Mouse (Mus musculus) ovary, postnatal 36 days (tissue): ENCODE results near the gene Ptprs.
A peak's percentile ranks its signal among the peaks of the same experiment; 100 is the strongest.

Source experiments
- DNase-seq: peaks from one replicate; pipeline ENCODE4 v3.0.0; 2022; ENCODE audit warnings: low spot score, mixed read lengths

Gene Ptprs

DNA sequence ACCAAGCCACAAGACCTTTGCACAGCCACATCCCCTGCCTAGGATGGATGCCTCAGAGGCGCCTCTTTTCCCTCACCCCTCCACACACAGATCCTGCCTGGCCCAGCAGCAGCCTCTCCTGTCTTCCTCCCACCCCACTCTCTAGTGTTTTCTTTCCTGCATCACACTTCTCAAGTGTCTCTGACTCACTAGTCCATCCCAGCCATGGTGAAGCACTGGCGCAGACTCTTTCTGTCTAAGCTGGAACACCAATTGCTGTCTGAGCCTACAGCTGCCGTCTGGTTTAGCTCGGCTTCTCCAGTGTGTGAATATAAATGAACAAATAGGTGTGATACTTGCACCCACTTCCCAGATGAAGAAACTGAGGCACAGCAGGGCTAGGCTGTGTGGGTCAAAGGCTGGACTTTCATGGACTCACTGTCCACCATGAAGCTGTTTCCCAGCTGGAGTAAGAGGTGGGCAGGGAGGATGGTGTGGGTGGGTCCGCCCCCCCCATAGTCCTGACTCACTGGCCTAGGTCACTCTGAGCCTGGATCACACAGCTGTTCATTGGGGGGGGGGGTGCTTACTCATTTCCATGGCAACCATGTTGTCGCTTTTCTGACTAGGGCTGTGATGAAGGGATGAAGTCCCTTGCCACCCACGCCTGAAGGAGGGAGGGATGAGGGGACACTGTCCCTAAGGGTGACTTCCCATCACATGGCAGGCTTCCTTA lies 14.3 kb upstream of the Ptprs start:
- no peak for DNase-seq

DNA sequence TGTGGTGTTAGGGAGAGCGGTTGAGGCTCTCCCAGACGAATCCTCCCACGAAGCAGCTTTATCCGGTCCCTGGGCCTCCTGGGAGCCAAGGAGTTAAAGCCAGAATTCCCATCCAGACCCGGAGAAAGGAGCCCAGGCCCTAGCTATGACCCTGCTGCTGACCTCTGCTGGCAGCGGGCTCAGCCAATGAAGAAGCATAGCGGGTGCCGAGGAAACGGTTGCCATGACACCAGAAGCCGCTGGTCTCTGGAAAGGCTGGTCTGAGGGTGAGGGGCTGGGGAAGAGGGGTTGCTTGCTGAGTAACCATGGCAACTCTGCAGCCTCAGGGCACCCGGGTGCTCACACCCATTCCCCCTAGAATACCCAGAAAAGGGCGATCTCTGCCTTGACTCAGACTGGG lies 11.7 kb upstream of the Ptprs start:
- DNase-seq: peak; percentile 5

DNA sequence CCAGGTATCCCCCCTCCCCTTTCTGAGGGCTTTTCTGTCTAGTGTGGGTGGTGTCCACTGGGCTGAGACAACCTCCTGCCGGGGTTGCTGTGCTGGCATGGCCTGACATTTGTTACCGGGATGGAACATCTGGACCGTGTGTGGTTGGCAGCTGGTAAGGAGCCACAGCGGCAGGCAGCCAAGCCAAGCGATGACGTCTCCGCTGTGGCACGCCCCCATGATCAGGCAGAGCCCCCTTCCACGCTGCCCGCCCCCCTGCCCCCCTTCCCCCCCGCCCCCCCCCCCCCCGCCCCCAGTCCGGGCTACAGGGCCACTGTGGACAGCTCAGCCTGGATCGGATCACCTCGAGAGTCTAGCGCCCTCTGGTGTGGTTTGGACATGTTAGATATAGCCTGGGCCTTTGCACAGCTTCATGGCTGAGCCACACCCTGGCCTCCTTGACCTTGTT lies 11.2 kb upstream of the Ptprs start:
- peak; percentile 16 for DNase-seq

DNA sequence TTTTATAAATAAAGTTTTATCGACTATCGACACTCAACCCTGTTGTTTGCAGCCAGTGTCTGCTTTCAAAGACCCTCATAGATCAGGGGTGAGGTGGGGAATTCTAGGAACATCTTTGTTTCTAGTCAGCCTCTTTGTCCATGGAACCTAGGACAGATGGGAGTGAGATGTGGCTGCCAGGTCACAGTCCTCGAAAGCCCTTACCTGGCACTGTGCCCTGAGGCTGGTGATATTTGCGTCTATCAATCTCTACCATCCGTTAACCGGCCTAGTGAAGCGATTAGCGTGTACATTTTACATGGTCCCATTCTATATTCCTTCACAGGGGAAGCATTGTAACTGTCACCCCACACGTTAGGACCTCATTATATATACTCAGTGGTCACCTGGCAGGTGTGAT lies 9.6 kb upstream of the Ptprs start:
- no peak for DNase-seq

DNA sequence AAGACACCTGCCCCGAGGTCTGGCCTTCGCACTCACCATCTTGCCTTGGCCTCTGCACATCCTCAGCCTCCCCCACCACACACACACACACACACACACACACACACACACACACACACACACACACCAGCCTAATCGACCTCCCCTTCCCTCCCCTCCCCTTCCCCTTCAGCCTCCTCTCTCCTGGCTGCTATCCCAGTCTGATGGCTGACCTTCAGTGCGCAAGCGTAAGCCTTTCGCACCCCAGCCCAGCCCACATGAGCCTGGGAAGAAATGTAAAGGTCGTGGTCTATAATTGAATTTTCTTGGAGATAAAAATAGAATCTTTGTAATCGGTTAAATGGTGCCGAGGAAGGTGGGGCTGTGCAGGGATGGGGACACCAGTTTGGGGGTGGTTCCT lies 8.8 kb upstream of the Ptprs start:
- DNase-seq: peak; percentile 6

DNA sequence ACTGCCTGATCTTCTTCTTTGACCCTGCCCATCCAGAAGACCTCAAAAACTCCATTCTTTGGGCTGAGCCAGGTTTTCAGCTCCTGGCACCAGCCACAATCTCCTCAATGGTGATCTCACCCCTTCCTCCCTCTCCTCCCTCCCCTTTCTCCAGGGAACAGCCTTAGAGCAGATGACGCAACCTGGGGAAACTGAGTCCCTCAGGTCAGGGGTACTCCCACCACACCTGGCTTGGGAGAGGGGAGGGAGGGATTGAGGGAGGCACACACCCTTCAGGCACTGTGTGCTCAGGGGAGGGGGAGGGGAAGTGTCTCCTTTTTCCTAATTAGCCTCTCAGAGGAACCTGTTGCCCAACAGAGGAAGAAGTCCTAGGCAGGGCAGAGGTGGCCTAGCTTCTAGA lies 6.4 kb upstream of the Ptprs start:
- no peak for DNase-seq

DNA sequence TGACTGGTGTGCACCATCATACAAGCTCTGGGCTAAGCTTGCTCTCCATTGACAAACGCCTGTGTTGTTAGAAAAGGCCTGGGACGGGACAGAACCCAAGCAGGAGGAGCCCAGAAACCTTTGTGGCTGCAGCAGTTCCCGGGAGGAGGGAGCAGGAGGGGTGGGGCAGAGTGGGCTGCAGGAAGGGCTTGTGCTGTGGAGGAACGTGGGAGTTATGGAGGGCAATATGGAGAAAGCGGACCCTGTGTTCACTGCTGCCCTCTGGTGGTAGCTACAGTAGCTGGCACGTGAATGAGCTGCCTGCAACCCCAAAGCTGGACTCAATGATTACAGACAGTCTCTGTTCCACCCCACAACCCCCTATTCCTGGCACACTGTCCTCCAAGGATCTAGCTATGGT lies 3.1 kb upstream of the Ptprs start:
- peak; percentile 66 for DNase-seq

DNA sequence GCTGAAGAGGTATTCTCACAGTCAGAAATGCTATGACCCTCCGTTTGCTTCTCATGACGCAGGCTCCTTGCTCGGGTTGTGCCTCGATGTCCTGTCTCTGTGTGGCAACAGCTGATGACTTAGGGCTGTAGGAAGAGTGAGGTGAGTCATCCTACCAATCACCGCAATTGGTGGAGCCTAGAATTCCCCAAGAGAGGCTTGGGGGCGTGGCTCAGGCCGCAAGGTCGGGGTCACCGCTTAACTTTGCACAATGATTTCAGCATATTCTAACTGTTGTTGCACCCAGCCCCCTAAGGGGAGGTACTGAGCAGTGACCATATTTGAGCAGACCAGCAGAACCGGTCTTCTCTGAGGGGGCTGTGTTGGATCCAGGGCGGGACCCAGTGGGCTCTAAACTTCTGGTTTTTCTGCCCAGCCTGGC lies 1.9 kb upstream of the Ptprs start:
- no peak for DNase-seq

DNA sequence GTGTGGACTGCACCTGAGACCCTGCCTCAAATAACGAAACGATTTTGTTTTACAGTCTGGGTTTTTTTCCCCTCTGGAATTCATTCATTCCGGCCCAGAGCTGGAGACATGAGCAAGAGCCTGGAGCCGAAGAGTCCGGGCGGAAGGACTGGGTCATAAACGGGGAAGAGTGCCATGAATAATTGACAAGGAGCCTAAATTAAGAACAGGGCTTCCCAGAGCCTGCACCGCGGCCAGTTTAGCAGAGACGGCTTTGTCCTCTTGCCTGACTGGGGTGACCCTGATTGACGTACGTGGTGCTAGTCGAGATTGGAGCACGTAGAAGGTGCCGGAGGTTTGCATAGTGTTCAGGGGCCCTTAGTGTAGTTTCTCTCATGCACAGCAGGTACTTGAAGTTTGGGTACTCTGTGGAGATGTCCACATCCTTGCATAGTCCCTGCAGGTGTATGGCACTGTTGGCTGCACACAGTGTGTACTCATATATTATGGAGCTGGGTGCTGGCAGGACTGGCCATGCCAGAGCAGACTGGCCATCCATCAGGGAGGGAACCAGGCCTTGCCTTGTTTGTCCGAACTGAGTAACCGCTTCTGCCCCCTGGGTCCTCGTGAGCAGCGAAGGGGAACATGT lies 1.0 kb upstream of the Ptprs start:
- DNase-seq: no peak

DNA sequence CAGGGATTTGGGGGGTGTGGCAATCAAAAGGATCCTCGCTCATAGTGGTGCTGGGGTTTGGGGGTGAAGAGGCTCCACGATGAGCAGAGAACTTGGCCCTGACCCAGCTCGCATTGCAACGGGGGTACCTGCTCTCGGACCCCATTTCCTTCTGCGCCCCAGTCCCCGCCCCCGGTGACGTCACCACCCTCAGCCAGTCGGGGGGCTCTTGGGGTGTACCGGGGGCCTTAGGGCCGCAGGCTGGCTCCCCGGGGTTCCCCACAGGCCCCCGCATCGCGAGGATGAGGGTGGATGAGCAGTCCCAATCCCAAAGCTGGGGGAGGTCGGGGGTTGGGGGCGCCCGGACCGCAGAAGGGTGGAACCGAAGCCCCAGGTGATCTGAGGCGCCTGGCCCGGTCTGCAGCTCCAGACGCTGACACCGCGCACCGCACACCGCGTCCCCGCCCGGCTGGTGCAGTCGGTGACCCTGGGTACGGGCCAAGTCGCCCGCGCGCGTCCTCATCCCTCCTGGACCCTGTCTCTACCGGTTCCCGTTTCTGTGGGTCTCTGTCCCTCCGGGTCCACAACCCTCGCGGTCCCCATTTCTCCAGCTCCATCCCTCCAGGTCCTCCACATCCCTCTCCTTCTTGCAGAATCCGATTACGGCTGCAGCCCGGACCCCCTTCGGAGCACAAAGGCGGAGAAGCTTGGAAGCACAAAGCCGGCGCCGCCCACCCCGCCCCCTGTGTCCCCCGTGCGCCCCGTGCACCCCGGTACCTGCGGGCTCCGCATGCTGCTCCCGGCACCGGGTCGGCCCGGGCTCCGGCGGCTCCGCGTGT lies 490 bp downstream of the Ptprs start:
- peak; percentile 55 for DNase-seq

DNA sequence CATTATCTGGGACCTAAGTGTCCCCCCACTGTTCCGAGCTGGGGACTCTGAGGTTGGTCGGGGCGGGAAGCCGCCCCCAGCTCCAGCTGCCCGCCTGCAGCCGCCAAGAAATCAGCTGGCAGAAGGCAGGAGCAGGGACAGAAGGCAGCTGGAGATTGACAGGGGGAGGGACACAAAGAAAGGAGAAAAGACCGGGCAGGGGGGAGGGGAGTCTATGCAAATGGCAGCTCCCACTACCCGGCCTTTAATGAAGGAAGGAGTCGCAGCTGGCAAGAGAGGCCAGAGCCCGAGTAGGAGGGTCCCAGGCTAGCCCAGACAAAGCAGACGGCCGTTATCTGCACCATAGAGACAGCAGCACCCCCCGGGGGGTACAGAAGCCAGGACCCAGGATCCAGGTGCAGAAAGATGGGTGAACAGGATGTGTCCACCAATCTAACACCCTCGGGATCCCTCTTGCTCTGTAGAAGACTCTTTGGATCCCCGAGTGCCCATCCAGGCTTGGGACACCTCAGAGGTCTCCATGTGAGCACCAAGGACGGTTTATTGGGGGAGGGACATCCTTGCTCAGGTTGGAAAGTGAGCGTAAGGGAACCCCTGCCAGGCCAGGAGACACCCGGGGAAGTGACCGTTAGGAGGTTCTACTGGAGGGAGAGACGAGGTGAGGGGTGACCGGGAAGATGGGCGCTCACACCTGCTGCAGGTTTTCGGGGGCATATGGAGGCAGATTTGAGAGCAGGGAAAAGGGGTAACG lies 1.3 kb downstream of the Ptprs start:
- no peak for DNase-seq

DNA sequence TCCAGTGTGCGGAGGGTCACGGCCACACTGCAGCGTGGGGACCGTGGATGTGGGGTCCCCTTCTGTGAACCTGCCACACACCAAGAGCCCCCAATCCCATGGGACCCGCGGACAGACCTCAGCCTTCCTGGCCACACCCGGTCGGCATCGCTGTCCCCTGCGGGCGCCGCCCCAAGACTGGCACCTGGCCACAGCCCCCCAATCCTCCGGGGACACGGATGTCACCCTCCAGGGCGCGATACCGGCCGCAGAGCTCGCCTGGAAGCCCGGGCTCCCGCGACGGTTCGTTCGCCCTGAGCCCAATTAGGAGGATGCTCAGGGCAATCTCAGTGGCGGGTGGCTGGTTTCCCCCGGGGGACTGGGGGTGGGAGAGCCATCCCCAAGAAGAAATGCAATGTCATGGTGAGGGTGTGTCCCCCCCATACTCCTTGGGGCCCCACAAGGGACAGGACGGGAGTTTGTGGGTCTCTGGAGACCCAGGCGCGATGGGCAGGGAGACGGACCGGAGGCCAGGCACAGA lies 1.9 kb downstream of the Ptprs start:
- no peak for DNase-seq

DNA sequence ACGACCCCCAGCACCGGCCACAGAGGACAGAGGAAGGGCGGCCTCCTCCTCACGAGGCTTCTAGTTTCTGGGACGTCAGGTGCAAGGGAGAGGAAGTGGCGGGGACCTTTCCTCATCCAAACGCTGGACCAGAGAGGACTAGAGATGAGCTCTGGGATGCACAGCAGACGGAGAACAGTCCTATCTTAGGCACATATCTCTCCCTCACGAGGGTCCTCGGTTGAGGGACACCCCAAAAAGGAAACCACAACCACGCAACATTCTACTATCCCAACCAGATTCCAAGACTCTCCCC lies 2.7 kb downstream of the Ptprs start:
- DNase-seq: no peak

DNA sequence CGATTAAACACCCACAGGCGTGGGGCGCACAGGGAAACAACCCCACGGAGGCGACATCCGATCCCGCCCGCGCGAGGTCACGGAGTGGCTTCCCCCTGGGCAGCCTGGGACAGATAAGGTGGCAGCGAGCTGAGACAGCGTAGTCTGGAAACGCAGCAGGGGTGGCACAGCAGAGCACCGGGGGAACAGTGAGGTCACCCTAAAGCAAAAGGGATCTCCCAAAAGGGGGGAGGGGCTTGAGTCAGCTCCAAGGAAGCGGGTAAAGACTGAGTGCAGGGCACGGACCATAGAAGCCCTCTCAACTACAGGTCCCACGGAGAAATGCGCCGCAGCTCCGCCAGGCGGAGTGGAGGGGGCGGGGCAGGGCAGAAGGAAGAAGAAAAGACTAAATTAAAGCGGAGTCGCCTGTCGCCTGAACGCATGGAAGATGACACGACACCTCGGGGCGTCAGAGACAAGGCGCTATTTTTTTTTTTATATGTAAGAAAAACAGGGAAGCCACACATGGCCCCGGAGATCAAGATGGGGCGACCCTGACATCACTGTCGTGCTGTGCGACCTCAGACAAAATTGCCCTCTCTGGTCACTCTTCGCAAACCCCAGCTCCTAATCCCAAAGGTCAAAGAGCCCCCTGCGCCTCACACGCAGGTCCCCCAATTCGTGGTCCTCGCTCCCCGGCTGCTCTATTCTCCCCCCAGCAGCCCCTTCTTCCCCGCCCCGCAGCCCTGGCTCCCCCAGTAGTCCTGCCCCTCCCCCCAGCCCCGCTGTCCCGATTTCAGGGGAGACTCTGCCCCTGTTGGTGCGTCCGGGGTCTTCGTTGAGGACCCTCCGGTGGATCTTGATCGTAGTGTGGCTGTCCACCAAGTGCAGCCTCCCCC lies 3.3 kb downstream of the Ptprs start:
- peak; percentile 63 for DNase-seq

DNA sequence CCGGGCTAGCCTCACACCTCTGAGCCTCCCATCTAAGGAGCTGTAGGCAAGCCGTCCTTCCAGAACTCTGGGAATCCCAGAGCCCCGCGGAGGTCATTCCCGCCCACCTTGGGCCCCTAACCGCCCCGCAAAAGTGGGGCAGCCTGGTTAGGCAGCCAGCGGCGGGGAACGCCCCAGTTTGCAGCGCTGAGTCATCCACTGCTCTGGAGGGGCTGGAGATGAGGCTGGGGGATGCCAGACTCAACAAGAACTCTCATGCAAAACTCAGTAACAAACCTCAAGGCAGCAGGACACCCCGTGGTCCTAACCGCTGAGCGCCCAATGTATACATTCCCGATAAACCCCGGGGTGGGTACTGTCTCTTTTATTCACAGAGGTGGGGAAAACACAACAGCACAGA lies 4.2 kb downstream of the Ptprs start:
- no peak for DNase-seq

DNA sequence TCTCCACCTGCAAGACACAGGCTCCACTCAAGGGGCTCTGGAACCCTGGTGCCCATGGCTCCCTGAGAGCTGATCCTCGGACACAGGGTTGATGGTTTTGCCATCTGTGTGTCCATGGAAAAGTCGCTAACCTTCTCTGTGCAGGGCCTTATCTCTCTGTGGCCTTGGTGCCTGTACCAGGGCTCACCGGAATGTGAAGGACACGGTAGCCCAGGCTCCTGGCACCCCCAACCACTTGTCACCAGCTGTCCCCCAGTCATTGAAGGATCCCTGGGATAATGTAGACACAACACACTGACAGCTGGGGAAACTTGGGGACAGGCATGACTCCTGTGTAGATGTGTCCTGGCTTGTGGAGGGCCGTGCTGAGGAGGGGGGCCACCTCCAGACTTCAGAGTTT lies 5.1 kb downstream of the Ptprs start:
- DNase-seq: no peak

DNA sequence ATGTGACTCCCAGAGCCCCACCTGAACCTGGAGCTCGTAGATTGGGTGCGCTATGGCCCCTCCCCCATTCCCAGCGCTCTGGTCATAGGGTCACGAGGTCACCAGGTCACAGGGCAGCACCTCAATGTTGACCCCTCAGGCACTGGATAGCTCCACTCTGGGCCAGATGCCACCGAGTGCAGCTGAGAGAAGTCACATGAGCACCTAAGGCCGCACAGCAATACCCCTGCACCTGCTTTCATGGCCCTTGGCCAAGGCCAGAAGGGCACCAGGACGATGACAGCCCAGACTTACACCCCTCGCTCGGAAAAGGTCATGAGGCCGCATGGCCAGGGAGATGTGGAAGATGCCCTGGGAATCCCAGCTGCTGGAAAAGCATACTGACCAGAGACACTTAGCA lies 5.7 kb downstream of the Ptprs start:
- no peak for DNase-seq

DNA sequence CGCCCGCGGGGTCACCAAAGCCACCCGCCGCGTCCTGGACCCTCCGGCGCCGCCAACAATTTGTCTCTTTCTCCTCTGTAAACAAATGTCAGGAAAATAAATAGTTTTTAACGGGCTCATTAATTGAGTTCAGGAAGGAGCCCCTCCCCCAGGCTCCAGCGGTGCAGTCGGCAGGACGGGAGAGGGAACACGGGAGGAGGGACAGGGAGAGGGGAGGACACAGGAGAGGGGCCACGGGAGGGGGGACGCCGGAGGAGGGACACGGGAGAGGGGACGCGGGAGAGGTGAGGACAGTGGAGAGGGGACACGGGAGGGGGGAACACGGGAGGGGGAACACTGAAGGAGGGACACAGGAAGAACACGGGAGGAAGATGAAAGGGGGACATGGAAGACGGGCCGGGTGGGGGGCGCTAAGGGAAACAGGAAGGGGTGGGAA lies 6.3 kb downstream of the Ptprs start:
- DNase-seq: no peak

DNA sequence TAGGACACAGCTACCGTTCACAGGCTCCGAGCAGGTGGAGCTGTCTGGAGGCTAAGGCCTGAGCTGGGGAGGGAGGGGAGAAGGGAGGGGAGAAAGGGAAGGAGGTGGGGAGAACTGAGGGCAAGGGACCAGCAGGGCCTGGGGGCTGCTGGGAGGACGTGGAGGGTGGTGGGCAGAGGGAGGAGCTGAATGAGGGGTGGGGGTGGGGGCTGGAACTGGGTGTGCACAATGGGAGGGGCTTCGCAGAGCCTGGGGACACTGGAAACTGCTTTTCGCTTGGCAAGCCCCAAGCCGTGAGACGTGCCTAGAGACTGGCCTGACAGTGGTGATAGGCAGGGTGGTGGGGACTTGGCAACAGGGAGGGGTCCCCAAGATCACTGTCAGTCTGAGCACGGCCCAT lies 7.0 kb downstream of the Ptprs start:
- no peak for DNase-seq

DNA sequence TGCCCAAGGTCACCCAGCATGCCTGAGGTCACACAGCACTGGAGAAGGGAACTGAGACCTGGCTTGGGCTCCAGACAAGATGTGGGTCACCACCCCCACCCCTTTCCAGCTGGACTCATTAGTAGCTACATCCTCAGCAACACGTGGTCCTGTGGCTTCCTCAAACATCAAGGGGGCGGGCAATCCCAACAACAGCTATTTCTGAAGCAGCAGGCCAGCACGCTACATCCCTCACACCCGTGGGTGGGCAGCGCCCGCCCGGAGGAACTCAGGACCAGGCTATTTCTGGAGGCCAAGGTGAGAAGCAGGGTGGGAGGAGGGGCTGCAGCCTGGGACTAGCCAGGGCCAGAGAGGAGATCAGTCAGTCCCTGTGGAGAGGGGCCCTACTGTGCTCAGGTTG lies 7.4 kb downstream of the Ptprs start:
- DNase-seq: no peak

DNA sequence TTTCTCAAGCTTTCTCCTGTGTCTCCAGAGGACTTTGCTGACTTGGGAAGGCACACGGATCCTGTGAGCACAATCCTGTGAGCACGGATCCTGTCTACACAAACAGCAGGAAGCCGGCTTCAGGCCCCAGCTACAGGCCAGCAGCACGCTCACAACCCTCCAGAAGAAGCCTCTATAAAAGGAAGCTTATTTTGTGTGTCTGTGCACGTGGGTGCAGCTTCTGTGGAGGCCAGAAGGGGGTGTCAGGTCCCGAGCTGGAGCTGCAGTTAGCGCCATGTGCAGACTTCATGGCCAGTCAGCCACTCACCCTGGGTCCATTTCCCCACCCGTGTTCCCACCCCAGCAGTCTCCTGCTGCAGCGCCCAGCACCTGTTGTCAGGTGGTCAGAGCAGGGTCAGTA lies 7.9 kb downstream of the Ptprs start:
- no peak for DNase-seq
